Mouse (Mus musculus): ENCODE data around the gene Stx3. TPM values are rescaled to one million over a fixed set of nuclear protein-coding genes. Genes with fewer than 3 reads are reported as not detected.

Gene Stx3
- total RNA-seq, 2 experiments from 2014 or later, result 19.1 to 23.2 TPM

GRCm38 (mm10) chr19:11808452-11808851 lies 10.8 kb downstream of the Stx3 start:
- no peak for DNase-seq (ENCODE audit: low spot score in 2 of 2)

- no peak for DNase-seq (ENCODE audit: low spot score in 2 of 2)
Measured at GRCm38 (mm10) chr19:11807822-11808221, 11.4 kb downstream of the Stx3 start.

DNA sequence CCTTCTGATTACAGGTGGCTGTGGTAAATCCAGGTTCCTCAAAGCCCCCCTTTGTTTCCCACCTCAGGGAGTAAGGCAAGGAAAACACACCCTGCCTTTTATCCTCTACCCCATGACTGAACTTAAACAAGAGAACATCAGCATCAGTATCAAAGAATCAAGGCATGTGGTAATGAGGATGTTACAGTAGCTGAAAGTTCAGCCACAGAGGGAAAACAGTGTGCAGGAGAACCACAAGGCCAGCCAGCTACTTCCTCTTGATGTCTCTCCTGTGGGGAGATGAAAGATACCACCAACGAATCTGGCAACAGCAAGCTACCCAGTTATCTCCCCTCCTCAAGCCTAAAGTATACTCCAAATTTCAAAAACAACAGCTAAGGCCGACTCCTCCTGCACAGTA lies 12.0 kb downstream of the Stx3 start:
- DNase-seq (ENCODE audit: low spot score in 2 of 2), result no peak

DNA sequence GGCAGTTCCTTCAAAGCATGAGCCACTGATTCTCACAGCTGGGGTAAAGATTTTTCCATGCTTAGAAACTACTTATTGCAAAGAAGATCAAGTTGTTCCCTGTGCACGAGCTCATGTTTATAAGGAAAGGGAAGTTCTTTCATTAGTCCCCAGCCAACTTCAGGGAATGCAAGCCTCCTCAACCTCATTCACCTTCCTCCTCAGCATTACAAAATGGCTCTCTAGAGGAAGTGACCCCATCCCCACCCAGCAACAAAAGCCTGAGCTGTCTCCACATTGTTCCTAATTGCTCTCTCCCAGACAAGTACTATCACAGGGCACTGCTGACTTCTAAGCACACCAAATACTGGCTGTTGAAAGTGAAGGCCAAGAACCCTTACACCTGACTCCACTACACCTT lies 14.8 kb downstream of the Stx3 start:
- DNase-seq (ENCODE audit: low spot score in 2 of 2), result no peak

DNA sequence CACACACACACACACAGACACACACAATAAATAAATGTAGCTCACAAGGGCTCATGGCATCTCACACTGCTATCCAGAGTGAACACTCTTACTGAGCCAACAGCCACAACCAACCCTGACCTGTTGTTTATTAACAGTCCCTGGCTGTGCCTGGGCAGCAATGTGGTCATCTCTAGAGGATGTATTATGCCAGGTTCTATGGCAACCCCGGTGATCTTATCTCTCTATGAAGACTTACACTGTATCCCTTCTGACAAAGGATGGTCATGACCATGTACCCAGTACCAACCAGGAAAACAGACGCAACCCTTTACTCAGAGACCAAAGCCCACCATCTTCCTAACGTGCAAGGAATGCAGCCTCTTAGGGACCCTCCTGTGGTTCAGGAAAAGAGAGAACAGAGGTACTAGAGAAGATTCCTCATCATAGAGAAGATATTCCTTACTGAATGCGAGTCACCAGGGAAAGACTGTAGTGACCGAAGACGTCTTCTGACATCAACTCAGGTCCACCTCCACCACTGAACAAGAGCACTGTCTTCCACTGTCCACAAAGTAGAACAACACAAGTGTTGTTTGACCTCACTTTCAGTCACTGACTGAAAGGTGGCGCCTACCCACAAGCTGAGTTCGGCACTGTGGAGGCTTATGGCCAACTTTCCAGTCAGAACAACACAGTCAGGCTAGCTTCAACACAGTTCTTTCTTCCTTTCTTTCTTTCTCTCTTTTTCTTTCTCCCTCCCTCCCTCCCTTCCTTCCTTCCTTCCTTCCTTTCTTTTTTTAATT lies 18.5 kb downstream of the Stx3 start:
- no peak for DNase-seq (ENCODE audit: low spot score in 2 of 2)

DNA sequence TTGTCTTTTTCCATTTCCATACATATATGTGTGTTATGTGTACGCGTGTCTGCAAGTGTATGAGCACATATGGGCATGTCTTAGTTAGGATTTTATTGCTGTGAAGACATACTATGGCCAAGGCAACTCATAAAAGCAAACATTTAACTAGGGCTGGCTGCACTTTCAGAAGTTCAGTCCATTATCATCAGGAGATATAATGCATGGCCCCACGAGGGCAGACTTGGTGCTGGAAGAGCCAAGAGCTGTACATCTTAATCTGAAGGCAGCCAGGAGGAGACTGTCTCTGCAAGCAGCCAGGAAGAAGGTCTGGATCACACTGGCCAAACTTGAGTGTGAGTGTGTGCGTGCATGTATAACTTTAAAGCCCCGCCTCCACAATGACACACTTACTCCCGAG lies 24.8 kb downstream of the Stx3 start:
- no peak for DNase-seq (ENCODE audit: low spot score in 2 of 2)

GRCm38 (mm10) chr19:11793741-11794359 lies 25.4 kb downstream of the Stx3 start:
- no peak for DNase-seq (ENCODE audit: low spot score in 2 of 2)

- DNase-seq (ENCODE audit: low spot score in 2 of 2), result no peak
Measured at GRCm38 (mm10) chr19:11791825-11792224, 27.4 kb downstream of the Stx3 start.

DNA sequence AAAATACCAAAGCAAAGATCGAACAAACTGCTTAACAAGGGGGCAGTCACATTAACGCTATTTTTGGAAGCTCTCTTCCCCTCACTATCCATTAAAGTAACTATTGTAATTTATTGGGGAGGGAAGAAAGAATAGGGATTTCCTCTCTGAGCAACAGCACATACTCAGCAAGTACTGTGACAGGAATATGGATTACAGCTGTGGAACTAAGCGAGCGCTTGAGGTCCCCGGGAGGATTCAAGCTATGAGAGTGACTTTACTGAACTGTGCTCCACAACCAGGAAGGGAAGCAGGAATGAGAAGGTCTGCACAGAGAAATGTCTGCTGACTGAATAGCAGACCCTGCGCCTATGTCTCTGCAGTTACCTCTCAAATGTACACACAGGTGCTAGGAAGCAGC lies 30.3 kb downstream of the Stx3 start:
- no peak for DNase-seq (ENCODE audit: low spot score in 2 of 2)

- DNase-seq (ENCODE audit: low spot score in 2 of 2), result no peak
Measured at GRCm38 (mm10) chr19:11787826-11788225, 31.4 kb downstream of the Stx3 start.

- no peak for DNase-seq (ENCODE audit: low spot score in 2 of 2)
Measured at GRCm38 (mm10) chr19:11785409-11786154, 33.6 kb downstream of the Stx3 start.

GRCm38 (mm10) chr19:11777191-11777865 lies 41.9 kb downstream of the Stx3 start:
- peak; percentile 75 to 79 for DNase-seq (ENCODE audit: low spot score in 2 of 2)

DNA sequence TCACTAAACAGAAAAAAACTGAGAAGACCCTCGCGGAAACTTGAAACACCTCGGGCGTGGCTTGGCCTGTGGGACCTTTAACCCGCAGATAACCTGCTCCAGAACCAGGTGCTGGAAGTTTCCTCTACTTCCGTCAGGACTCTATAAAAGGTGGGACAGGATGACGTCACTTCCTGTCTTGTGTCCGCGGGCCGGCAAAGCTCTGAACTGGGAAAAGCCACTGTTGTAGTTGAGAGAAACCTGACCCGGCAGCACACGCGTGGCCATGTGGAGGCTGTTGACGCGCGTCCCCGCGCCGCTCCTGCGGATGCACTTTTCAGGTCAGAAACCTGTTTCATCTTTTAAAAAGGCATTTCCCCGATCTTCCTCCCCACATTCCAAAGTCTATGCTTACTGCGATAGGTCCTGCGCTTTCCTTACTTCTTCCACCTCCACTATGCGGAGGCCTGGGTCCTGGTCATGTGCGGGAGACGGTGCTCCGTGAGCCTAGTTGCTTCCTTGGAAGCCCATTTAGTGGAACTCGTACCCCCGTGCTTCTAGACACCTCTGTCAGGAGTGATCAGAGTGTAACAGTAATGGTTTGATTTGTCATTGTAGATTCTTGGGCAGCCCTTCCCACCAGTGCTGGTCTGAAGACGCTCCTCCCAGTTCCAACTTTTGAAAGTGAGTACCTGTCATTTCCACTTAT lies 48.9 kb downstream of the Stx3 start, which contains the start of gene Mrpl16:
Gene Mrpl16 (plus strand): TSS at position 187 of the 688 bp plus-strand sequence.
- DNase-seq (ENCODE audit: low spot score in 2 of 2), result peak; percentile 91 to 93

DNA sequence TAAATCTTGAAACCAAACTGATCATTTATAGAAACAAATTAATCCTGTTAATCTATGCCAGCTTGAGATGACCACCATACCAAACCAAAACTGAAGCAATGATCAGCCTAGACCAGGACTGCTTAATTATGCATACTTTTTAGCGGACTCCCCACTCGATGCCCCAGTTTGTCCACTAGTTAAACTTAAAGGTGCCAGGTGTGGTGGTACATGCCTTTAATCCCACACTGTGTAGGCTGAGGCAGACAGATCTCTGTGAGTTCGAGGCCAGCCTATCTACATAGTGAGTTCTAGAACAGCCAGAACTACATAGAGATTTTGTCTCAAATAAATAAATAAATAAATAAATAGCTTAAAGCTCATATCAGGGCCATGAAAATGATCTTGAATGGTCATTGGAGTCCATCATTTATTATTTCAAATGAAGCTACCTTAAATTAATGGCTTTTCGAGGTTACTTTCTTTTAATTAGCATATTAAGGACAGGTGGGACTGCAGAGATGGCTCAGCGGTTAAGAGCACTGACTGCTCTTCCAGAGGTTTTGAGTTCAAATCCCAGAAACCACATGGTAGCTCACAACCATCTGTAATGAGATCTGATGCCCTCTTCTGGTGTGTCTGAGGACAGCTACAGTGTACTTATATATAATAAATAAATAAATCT lies 49.8 kb downstream of the Stx3 start:
- DNase-seq (ENCODE audit: low spot score in 2 of 2), result no peak

GRCm38 (mm10) chr19:11768163-11768562 lies 51.0 kb downstream of the Stx3 start:
- peak in 1 of 2 experiments; percentile 27 for DNase-seq (ENCODE audit: low spot score in 2 of 2)

DNA sequence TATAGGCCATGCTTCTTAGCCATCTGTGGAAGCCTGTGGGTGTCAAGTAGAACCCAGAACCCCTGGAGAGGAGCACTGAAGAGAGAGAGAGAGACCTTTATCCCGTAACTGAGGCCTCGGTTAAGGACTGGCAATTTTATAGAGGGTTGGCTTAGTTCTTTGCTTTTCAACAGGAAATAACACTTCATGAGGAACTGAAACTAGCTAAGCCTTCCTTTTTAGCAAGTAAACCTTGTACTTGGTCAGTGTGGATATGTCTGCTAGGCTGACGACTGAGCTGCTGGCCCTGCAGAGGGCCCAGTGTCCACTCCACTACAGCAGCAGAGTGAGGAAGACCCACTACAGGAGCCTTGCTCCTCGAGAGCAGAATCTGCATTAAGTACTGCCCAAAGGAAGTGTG lies 52.8 kb downstream of the Stx3 start:
- no peak for DNase-seq (ENCODE audit: low spot score in 2 of 2)

DNA sequence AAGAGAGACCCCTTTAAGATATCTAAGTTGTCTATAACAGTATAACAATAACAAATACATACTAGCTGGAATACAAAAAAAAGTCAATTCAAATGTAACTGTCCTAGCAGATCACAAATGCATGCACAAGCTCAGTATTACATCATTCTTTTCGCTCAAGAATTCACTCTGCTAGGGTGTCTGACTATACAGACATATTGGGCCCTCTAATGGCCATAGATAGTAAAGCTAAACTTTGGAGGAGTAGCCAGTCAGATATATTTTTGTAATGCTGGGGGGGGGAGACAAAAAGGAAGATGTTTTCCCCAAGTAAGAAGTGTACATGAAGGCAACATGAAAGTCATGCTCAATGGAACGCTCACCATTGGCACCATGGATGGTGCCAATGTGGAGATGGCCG lies 54.1 kb downstream of the Stx3 start:
- no peak for DNase-seq (ENCODE audit: low spot score in 2 of 2)

DNA sequence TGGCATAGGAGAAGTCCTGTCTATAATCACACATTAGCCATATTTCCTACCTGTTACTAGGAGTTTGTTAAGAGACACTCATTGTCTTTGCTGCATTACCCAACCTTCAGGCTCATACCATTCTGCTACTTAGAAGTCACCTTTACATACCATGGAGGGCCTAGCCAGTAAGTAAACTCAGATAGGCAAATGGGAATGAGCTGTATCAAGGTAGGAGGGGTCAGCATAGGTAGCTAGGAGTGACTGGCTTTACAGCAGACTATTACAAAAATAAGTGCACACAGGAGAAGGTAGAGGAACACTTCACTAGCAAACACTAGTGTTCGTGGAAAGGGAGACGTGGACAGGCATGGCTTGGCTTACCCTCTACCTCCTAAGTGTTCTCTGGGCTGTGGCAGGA lies 71.9 kb downstream of the Stx3 start, which contains the start of gene Gif:
Gene Gif (plus strand): TSS at position 257 of the 400 bp plus-strand sequence.
- no peak for DNase-seq (ENCODE audit: low spot score in 2 of 2)

GRCm38 (mm10) chr19:11745680-11746079 lies 73.5 kb downstream of the Stx3 start:
- no peak for DNase-seq (ENCODE audit: low spot score in 2 of 2)

DNA sequence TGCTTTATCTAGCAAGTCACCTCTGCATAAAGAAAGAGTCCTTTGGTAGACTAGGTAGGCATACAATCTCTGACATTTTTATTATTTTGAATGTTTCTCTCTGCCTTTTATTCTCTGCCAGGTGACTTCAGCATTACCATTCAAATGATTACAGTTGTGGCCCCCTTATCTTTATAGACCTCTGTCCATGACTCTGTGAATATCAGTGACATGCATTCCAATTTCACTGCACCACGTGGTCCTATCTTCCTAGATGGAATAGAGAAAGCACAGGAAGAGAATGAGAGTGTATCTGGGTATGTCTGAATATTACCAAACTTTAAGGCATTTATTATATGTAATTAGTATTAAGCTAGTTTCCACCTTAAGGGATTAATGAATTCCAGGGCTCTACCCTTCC lies 82.7 kb downstream of the Stx3 start:
- no peak for DNase-seq (ENCODE audit: low spot score in 2 of 2)
